Mouse (Mus musculus) forebrain, embryonic 10.5 days (tissue): ENCODE data around the gene Zfp287. TPM values are rescaled to one million over a fixed set of nuclear protein-coding genes. Genes with fewer than 3 reads are reported as not detected.
"Not testable (repeated sequence)": the region's sequence is repeated elsewhere in the genome, so short reads cannot be mapped to it uniquely, and the experiment has no call there.

ENCODE experiments used
- DNase-seq: peaks from one replicate; pipeline ENCODE4 v3.0.0-alpha.2; 2017; ENCODE audit warnings: low spot score; ENCODE audit errors: extremely low spot score
- H3K27ac ChIP-seq: fragments of 300-500 bp; sonication (generic); 2 replicates; pipeline ENCODE4 v1.5.1; 2016; ENCODE audit warnings: mild to moderate bottlenecking
- H3K27me3 ChIP-seq: fragments of 300-500 bp; sonication (generic); 2 replicates; pipeline ENCODE4 v1.6.1; 2016; ENCODE audit warnings: mild to moderate bottlenecking; ENCODE audit not compliant: poor library complexity, severe bottlenecking
- H3K36me3 ChIP-seq: fragments of 300-500 bp; sonication (generic); replicated peaks from 2 replicates; pipeline ENCODE4 v1.6.1; 2016; ENCODE audit warnings: mild to moderate bottlenecking, moderate library complexity
- H3K4me1 ChIP-seq: fragments of 300-500 bp; sonication (generic); 2 replicates; pipeline ENCODE4 v1.6.1; 2016
- H3K4me3 ChIP-seq: fragments of 300-500 bp; sonication (generic); 2 replicates; pipeline ENCODE4 v1.5.1; 2016; ENCODE audit warnings: mild to moderate bottlenecking, moderate library complexity
- H3K9me3 ChIP-seq: fragments of 300-500 bp; sonication (generic); 2 replicates; pipeline ENCODE4 v1.6.1; 2016; ENCODE audit warnings: mild to moderate bottlenecking, moderate library complexity
- WGBS: fragments of 180-500 bp; shearing (Covaris S2); methylation state at CpG from one replicate; pipeline ENCODE4 v1.1.7; 2016; 5-methylcytosine and 5-hydroxymethylcytosine counted together
- polyA plus RNA-seq: library from polyadenylated mRNA; unstranded; fragments of >200 nt; fragmentation: Nextera tagmentation; extraction: Ambion mirVana; gene quantifications from 2 replicates; pipeline ENCODE4 v1.2.1, GENCODE M21; 2016

Zfp287 gene
- 14.7 TPM in 2 replicates for polyA plus RNA-seq

DNA sequence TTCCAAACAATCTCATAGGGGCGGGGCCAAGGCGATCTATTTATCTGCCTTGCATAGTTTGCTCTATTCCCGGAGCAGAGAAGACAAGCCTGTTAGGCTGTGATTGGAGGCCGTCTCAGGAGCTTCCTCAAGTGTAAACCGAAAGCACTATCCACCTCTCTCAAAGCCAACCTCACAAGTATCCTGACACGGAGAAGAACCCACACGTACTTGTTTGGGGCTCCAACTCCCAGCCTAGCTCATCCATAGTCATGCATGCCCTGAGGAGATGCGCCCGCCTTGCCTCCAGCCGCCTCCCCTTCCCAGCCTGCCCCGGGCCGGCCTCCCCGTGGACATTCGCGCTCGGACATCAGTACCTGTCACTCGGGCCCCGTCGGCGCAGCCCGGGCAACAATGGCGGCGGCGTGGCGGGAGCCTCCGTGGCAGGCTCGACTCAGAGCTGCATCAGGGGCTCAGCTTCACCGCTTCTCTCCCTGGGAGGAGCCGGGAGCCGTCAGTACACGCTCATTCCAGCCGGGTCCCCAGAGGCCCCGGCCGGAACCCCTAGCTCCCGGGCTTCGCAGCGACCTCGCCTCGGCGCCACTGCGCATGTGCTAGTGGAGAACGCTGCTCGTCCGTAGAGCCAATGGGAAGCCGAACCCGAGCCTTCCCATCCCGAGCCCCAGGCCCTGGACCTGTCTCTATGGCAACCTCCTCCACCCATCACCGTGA, at the start of gene Zfp287:
Zfp287 (minus strand) TSS at position 595 of the 711 bp plus-strand sequence.
- peak; percentile 92 for DNase-seq
- no peaks in the 10 kb centered on the region for H3K9me3 ChIP-seq
- H3K27me3 ChIP-seq, result 0 out of 2 replicates have a peak, but pooled peaks cover 3% of the 10 kb centered on the region
- H3K4me1 ChIP-seq, result peaks cover 20% of the 10 kb centered on the region
- peak within 1 kb of the TSS; percentile 94 for H3K27ac ChIP-seq
- H3K4me3 ChIP-seq, result peak within 1 kb of the TSS; percentile 79
- WGBS, result under 1% methylated on average over 48 of the region's 48 CpGs
- peaks cover 25% of the 10 kb centered on the region for H3K36me3 ChIP-seq

DNA sequence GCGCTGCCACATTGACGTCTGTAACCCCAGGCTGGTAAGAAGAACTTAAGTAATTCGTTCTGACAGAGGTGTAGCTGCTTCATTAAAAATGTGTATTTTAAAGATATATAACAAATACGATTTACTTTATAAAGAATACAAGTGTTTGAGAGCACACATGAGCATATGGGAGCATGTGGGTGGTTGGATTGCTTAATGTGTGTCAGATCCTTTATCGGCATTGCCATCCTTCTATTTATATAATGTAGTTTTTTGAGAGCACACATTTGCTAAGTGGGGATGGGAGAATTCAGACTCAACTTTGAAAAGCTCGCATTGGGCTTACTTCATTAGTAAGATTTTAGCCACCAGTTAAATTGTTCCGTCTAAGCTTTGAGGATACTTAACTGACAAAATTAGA, 44.8 kb upstream of the Zfp287 start:
- H3K36me3 ChIP-seq, result peaks cover 60% of the 10 kb centered on the region
- H3K4me3 ChIP-seq, result no peak overlapping the region
- no peaks in the 10 kb centered on the region for H3K27me3 ChIP-seq
- H3K9me3 ChIP-seq, result peaks cover 73% of the 10 kb centered on the region
- 93% methylated on average over 7 of the region's 7 CpGs for WGBS
- DNase-seq, result no peak
- H3K4me1 ChIP-seq, result no peaks in the 10 kb centered on the region
- H3K27ac ChIP-seq, result no peak overlapping the region

DNA sequence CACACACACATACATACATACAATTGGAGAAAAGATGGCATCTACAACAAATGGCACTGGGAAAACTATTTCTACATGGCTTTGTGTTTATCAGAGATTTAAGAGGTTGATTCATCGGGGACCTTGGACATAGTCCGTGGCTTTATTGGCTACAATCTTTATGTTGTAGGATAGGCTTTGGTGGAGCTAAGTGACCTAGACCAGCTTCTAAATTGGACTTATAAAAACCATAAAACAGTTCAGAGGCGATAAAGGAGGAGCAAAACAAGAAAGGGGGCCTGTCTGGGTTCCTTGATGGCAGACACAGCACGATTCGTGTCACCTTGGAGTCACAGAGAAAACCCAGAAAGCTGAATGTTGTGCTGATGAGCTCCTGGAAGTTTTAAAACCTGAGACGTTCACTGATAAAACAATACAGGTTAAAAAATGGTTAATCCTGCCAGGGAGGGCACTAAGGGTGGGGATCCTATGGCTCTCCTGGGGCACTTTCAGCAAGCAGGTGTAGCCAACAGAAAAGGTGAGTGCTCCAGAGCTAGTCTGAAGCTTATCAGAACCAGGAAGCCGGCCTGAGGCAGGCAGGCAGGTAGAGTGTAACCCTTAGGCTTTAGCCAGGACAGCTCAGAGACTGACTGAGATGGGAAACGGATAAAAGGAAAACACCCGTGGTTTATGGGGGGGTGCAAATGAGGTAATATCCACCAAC, 29.2 kb upstream of the Zfp287 start:
- Histone ChIP-seq H3K9me3 (no peaks in the 10 kb centered on the region), H3K4me1 (peaks cover 11% of the 10 kb centered on the region), H3K27me3 (peaks cover 25% of the 10 kb centered on the region), H3K36me3 (no peaks in the 10 kb centered on the region), H3K4me3 (no peak overlapping the region), H3K27ac (no peak overlapping the region)
- DNase-seq, result no peak
- 80% methylated on average over 9 of the region's 9 CpGs for WGBS

DNA sequence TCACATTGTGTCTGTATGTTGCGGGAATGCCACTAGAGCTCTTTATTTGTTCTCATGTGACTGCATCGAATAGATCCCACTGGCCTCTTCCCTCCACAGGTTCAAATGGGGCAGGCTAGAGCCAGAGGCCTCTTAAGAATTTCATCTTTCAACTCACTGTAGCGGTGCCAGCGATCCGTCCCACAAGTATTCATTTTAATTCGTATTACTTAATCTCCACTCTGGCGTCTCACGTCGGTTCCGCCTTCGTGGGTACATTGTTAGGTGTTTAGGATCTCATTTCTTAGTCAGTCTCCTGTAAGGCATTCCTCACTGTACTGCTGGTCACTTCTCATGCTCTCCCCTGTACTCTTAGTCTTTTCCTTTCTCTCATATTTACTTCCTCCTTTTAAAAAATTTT, 26.8 kb upstream of the Zfp287 start:
- no peak overlapping the region for H3K27ac ChIP-seq
- WGBS, result 91% methylated on average over 11 of the region's 11 CpGs
- no peaks in the 10 kb centered on the region for H3K36me3 ChIP-seq
- H3K4me3 ChIP-seq, result no peak overlapping the region
- peaks cover 11% of the 10 kb centered on the region for H3K4me1 ChIP-seq
- no peak for DNase-seq
- H3K9me3 ChIP-seq, result no peaks in the 10 kb centered on the region
- H3K27me3 ChIP-seq, result peaks cover 41% of the 10 kb centered on the region

DNA sequence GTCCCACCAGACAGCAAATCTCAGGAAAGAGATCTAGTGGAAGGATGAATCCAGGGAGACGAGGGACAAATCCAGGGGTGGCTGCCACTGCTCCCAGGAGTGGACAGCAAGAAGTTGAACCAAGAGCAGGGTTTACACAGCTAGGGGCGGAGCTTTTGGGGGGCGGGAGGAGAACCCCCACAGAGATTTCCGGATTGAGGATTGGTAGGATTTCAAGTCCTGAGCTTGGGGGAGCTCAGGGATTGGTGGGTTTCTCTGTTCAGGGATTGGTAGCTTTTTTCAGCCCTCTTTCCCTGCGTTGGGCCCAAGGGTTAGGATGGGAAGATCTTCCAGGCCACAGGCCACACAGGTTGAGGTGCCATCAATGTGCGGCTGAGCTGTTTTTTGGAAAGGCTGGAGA, 26.2 kb upstream of the Zfp287 start:
- Histone ChIP-seq H3K36me3 (no peaks in the 10 kb centered on the region), H3K4me3 (no peak overlapping the region), H3K27me3 (peaks cover 41% of the 10 kb centered on the region), H3K4me1 (peaks cover 11% of the 10 kb centered on the region), H3K27ac (no peak overlapping the region), H3K9me3 (no peaks in the 10 kb centered on the region)
- DNase-seq, result no peak
- 76% methylated on average over 6 of the region's 6 CpGs for WGBS

DNA sequence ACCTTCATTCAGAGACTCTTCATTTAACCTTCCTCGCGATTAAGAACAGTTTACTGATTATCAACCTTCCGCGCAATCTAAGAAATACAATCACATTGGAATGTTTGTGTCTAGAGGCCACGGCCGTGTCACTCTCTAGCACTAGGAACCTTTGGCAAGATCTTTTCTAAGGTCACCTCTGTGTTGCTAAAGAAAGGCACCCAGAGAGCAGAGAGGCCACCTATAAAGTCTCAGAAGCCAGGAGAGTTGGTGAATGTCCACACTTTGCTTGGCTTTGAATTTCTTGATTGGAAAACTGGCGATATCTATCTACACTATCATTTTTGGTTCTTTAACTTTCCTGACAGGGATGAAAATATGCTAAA, 25.4 kb upstream of the Zfp287 start:
- Histone ChIP-seq H3K27me3 (peaks cover 41% of the 10 kb centered on the region), H3K9me3 (no peaks in the 10 kb centered on the region), H3K36me3 (no peaks in the 10 kb centered on the region), H3K4me1 (peaks cover 12% of the 10 kb centered on the region), H3K4me3 (peak overlapping the region; percentile 37), H3K27ac (no peak overlapping the region)
- no peak for DNase-seq
- 5% methylated on average over 7 of the region's 7 CpGs for WGBS

DNA sequence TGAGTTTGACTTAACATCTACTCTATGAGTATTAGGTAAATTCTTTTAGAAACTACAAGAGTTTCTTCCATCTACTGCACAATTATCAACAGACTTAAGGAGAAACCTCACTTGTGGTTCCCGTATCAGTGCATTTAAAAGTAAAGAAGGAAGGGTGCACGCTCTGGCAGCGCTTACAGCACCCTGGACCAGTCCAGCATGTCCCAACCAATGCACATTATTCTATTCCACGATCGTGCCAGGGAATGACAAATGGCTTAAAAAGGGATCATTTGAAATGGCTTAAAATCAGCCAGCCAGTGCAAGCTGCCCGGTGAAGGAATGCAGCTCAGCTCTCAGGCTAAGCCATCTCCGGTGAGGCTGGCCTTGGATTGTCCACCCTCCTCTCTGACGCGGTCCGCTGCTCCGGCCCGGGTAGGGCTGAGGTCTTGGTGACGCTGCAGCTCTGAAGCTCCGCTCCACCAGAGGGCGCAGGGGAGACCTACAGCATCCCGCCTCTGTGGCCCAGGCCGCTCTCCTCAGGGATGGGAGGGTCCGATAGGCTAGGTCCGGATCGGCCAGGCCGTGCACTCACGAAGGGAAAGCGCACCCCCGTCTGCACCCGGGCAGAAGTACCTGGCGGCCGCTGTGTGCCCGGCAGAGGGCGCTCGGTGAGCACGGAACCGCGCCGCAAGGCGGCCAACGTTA, 24.9 kb upstream of the Zfp287 start:
- H3K4me1 ChIP-seq, result peaks cover 14% of the 10 kb centered on the region
- no peaks in the 10 kb centered on the region for H3K9me3 ChIP-seq
- no peak overlapping the region for H3K27ac ChIP-seq
- peak; percentile 96 for DNase-seq
- no peaks in the 10 kb centered on the region for H3K36me3 ChIP-seq
- peaks cover 41% of the 10 kb centered on the region for H3K27me3 ChIP-seq
- peak overlapping the region; percentile 37 for H3K4me3 ChIP-seq
- 7% methylated on average over 36 of the region's 36 CpGs for WGBS

DNA sequence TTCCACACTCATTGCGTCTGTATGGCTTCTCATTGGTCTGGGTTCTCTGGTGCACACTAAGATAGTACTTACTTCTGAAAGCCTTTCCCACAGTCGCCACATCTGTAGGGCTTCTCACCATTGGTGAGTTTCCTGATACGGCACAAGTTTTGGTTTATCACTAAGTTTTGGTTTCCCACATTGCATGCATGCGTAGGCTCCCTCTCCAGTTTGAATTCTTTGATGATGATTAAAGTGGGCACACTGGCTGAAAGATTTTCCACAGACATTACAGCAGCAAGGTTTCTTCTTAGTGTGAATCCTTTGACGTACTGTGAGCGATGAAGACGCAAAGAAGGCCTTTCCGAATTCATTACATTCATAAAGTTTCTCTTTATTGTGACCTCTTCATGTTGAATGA, 21.1 kb upstream of the Zfp287 start, which contains the start of gene Gm10428:
Gm10428 (plus strand) TSS at position 321 of the 400 bp plus-strand sequence.
- Histone ChIP-seq H3K27me3 (peaks cover 42% of the 10 kb centered on the region), H3K4me1 (peaks cover 14% of the 10 kb centered on the region), H3K27ac (no peak within 1 kb of the TSS), H3K4me3 (no peak within 1 kb of the TSS), H3K36me3 (no peaks in the 10 kb centered on the region), H3K9me3 (no peaks in the 10 kb centered on the region)
- DNase-seq, result no peak
- 94% methylated on average over 8 of the region's 8 CpGs for WGBS

DNA sequence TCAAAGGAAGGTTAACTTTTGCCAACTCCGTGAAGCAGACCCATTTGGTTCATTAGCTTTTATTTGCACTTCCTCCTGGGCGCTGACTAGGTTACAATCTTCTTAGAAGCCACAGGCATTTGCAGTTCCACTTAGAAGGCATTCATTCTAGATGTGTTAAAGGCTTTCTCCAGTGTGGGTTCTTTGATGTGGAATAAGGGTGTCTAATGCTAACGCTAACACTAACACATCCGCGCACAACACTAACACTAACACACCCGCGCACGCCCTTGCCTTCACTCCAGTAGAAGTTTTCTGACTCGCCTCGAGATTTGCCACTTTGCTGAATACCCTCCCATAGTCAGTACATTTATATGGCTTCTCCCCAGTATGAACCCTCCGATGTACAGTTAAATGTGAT, 20.5 kb upstream of the Zfp287 start:
- DNase-seq, result no peak
- peaks cover 42% of the 10 kb centered on the region for H3K27me3 ChIP-seq
- H3K4me3 ChIP-seq, result no peak overlapping the region

DNA sequence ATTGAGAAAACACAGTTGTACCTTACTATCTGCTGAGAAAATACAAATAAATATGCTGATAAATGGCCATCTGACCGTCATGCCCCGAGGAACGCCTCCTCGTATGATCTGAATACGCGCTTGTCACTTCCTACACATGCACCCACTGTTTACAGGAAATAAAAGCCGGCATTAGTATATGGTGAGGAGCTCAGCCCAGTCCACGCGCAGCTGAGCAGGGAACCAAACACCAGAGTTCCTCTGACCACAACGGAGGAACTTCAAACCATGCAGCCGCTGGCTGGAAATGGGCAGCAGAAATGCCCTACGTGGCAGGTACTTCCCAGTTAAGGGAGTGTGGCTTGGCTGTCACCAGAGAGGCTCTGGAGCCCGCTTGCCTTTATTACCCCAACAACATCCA, 17.7 kb upstream of the Zfp287 start:
- not testable (repeated sequence) for DNase-seq, H3K9me3 ChIP-seq, H3K36me3 ChIP-seq, H3K4me3 ChIP-seq, H3K27ac ChIP-seq
- H3K4me1 ChIP-seq, result peaks cover 17% of the 10 kb centered on the region
- H3K27me3 ChIP-seq, result peaks cover 44% of the 10 kb centered on the region
- WGBS, result 93% methylated on average over 13 of the region's 13 CpGs

More for the DNA sequence above, 20.5 kb upstream of the Zfp287 start:
- Histone ChIP-seq H3K36me3 (no peaks in the 10 kb centered on the region), H3K4me1 (peaks cover 12% of the 10 kb centered on the region), H3K27ac (no peak overlapping the region), H3K9me3 (no peaks in the 10 kb centered on the region)
- 79% methylated on average over 11 of the region's 11 CpGs for WGBS

DNA sequence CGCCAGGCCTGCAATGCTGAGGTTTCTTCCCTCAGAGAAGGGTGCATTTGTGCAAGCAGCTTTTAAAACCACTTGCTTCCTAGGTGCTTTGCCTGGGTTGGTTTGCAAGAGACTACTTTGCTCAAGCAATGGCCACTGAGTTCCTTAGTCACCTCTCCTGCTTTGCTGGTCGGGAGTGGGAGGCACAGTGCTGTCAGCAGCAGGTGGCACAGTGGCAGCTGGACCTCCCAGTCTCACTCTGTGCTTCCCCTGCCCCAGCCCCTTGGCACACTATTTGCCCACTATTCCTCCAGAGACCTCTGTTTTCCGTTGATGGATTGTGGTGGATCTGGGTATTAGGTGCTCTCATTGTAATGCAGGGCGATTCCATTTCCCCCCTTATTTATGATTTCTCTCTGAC, 16.4 kb upstream of the Zfp287 start:
- no peak for DNase-seq
- no peaks in the 10 kb centered on the region for H3K36me3 ChIP-seq
- H3K27ac ChIP-seq, result no peak overlapping the region
- WGBS, result 83% methylated on average over 4 of the region's 4 CpGs
- peaks cover 44% of the 10 kb centered on the region for H3K27me3 ChIP-seq
- no peaks in the 10 kb centered on the region for H3K9me3 ChIP-seq
- no peak overlapping the region for H3K4me3 ChIP-seq
- H3K4me1 ChIP-seq, result peaks cover 17% of the 10 kb centered on the region

DNA sequence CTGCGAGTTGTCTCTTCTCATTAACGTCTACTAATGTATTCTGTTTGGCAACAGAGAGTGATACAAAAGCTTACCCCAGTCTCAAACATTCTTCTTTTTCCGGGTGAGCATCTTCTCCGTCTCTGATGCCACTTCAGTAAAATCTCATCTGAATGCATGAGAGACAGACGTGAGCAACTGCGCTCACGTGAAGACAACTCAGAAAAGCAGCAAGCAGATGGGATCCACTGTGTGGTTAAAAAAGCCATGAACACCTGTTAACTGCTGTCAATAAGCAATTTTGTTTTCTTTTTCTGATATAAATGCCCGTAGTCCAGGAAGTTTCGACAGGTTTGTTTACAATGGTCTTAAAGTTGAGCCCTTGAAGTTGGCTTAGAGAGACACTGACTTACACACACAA, 15.5 kb upstream of the Zfp287 start:
- 86% methylated on average over 9 of the region's 9 CpGs for WGBS
- DNase-seq, result no peak
- Histone ChIP-seq H3K4me3 (no peak overlapping the region), H3K27ac (no peak overlapping the region), H3K36me3 (no peaks in the 10 kb centered on the region), H3K27me3 (peaks cover 44% of the 10 kb centered on the region), H3K9me3 (no peaks in the 10 kb centered on the region), H3K4me1 (peaks cover 17% of the 10 kb centered on the region)
